Mouse (Mus musculus): ENCODE measurements around the gene Aqp1.

Aqp1 gene

DNA sequence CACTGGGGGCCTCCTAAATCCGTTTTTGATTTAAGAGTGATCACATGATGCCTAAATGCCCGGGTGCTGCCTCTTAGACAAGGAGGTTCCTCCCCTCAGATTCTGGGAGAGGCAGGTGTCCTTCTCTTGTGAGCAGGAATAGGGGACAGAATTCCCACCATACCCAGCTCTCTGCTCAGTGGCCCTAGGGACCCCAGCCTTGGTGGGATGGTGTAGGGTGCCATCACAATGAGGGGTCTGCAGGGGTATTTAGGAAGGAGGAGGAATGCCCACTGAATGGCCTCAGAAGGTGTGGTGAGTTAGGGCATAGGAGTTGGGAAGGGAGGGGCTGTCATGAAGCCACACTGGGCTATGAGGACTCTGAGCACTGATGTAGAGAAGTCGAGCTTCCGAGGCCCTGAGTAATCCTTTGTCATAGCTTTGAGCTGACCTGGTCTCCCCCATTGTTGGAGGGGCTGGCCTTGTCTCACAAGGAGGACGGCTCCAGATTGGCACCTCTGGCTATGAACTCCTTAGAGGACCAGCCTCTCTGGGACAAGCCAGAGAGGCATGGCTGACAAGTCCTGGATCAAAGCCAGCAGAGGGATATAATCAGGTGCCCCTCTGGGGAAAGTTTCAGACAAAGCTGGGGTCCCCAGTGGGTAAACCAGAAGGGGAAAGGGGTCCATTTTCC, 4.0 kb upstream of the Aqp1 start:
- no peak for DNase-seq (ENCODE audit: extremely low spot score)

- no peak for DNase-seq (ENCODE audit: extremely low spot score)
These were observed 3.5 kb upstream of the Aqp1 start for GRCm38 (mm10) chr6:55332773-55333109.

DNA sequence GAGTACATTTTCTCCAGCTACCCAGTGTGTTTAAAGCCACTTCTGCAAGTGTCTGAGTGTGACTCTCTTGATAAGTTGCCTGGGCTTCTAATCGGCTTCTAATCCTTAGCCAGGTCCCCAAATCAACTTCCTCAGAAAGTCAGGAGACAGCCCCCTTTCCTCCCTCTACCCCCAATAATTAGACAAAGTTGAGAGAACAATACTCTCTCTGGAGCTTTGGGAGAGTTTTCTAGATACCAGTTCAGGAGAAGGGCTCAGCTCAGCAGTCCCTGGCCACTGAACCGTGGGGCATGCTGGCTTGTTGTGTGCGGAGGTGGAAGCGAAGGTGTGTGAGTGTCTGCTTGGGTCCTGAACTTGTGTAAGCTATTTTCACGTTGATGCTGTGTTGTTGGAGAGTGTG, 1.0 kb downstream of the Aqp1 start:
- no peak for DNase-seq (ENCODE audit: extremely low spot score)

DNA sequence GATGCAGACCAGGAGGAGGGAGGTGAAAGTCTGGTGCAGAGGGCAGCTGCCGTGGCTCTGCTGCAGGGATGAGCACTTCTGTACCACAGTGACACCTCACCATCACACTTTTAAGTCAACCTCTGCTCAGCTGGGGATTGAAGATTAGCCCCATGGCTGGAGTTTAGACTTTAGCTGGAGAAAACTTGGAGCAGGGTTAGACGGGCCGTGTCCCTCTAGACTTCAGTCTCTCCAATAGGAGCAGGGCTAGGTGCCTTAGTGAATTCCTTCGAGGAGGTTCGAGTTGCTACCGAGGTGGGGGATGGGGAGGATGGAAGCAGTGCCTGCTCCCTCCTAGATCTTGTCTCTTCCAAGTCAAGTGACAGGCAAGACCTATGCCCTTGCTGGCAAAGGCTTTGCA, 1.8 kb downstream of the Aqp1 start:
- no peak for DNase-seq (ENCODE audit: extremely low spot score)

DNA sequence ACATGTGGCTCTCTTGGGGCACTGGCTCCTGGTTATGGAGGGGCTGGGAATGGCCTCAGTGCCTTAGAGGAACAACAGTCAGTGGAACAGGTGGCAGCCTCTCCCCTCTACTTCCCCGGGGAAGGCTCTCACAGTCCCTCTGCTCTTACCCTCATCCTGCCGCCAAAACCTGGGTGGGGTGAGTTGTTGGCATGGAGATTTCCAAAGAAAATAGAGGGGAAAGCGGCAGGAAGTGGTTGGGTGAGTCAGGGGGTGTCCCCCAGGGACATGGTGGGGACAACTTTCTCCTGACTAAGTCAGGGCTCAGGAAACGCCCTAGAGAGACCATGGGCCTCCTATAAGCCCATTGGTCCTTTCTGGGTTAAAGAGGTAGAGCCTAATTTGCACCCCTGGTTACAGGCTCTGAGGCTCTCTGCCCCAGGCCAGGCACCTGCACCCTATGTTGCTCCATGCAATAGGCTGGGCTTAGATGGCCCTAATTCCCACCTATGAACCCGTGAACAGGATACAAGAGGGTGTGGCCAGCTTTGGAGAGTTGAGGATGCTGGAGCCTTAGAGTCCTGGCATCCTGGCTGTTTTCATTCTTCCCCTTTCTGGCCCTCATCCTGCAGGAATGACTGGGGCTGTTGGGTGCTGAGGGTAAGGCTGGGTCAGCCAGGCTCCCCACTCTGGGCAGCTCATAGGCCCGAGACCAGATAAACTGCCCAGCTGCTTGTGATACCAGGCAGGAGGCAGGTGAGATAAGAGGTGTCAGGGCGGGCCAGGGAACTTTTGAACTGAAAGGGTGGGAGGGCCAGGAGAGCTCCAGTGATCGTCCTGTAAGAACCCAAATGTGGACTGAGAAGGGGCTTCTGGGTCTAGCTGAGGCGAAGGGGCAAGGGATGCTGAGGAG, 2.9 kb downstream of the Aqp1 start:
- DNase-seq (ENCODE audit: extremely low spot score), result no peak

DNA sequence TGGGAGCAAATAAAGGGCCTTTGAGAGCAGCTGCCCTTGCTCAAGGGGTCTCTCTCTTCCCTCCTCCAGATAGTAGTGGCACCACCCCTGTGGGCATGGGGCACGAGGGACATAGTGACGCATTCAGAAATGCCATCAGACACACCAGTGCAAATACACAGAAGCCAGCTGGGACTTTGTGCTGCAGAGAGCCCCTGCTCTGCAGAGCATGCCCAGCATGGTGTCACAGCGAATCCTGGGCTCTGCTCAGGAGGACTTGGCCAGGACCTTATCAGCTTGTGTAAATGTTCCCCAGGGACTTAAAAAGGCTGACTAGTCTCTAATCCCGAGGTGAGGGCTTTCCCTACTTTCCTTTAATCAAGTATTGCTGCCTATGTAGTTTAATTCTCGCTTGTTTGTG, 5.5 kb downstream of the Aqp1 start:
- DNase-seq (ENCODE audit: extremely low spot score), result no peak

- DNase-seq (ENCODE audit: extremely low spot score), result no peak
These were observed 6.1 kb downstream of the Aqp1 start for GRCm38 (mm10) chr6:55342328-55342727.

DNA sequence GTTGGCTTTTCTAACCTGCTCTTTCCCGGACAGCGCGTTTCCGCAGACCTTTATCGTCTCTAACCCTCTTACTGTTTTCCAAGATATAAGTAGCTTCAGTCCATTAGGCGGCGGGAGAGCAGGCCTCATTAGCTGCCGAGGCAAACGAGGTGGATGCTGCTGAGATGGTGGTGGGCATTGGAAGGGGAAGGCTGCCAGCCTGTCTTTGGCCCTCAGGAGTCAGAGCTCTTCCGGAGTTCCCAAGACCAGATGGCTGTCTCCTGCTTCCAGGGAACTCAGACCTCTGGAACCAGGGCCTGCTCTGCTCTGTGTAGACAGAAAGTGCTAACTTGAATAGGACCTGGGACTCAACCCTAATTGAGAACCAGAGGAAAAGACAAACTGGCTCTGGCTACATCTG, 7.2 kb downstream of the Aqp1 start:
- no peak for DNase-seq (ENCODE audit: extremely low spot score)

- no peak for DNase-seq (ENCODE audit: extremely low spot score)
These were observed 8.2 kb downstream of the Aqp1 start for GRCm38 (mm10) chr6:55344291-55345016.

- no peak for DNase-seq (ENCODE audit: extremely low spot score)
These were observed 9.0 kb downstream of the Aqp1 start for GRCm38 (mm10) chr6:55345264-55345663.

- no peak for DNase-seq (ENCODE audit: extremely low spot score)
These were observed 10.3 kb downstream of the Aqp1 start for GRCm38 (mm10) chr6:55346491-55346890.

GRCm38 (mm10) chr6:55347711-55348571, 11.7 kb downstream of the Aqp1 start:
- DNase-seq (ENCODE audit: extremely low spot score), result no peak

- DNase-seq (ENCODE audit: extremely low spot score), result no peak
These were observed 13.0 kb downstream of the Aqp1 start for GRCm38 (mm10) chr6:55349231-55349630.

DNA sequence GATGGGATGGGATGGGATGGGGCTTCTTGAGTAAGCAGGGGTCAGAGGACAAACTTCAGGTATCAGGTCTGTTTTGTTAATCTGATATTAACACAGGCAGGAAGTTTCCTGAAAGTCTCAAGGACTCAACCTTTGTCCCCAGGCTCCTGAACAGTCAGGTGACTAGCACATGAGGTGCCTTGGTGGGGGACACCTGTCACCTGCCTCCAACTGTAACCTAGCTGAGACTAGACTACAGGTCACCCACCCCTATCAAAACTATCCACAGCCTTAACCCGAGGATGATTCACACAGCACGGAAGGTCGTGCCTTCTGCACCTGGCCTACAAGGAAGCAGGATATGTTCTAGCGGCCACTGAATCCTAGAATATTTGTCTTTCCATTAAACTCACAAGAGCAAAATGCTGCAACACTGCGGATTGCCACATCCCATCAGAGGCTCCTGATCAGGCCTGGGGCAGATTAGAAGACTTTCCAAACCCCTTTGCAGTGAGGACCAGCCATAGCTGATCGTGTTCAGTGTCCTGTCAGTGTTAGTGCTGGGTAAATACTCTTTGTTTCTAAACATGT, 14.2 kb downstream of the Aqp1 start:
- no peak for DNase-seq (ENCODE audit: extremely low spot score)

GRCm38 (mm10) chr6:55351712-55352111, 15.5 kb downstream of the Aqp1 start:
- no peak for DNase-seq (ENCODE audit: extremely low spot score)

GRCm38 (mm10) chr6:55353711-55354445, 17.6 kb downstream of the Aqp1 start:
- DNase-seq (ENCODE audit: extremely low spot score), result no peak

- no peak for DNase-seq (ENCODE audit: extremely low spot score)
These were observed 18.4 kb downstream of the Aqp1 start for GRCm38 (mm10) chr6:55354456-55355117.

- no peak for DNase-seq (ENCODE audit: extremely low spot score)
These were observed 19.3 kb downstream of the Aqp1 start for GRCm38 (mm10) chr6:55355575-55355974.

DNA sequence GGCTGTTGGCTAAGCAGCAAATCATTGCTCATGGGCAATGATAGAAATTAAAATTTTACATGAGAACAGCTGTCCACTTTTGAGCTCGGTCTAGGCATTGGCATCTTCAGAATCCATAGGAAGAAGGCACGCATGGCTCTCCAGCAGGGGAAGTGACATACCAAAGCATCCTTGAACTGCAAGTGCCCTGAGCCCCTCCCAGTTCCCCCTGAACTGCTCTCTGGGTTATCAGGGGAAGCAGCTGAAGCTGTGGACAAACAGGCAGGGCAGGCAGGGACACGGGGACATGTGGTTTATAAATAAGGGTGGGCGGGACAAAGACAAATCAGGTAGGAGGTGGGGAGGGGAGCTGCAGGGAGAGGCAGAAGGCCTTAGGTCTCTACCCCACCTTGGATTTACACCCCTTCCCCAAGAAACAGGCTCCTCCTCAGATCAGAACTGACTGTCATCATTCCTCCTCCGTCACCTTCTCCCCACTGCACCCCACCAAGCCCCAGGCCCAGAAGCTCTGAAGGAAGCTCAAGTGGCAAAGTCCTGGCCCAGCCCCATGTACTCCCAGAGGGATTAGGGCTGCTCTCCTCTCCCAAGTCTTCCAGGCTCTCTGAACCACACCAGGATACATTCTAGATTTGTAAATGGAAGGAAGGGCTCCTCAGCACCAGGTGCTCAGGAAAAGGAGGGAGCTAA, 19.9 kb downstream of the Aqp1 start:
- DNase-seq (ENCODE audit: extremely low spot score), result no peak
